Mouse (Mus musculus) cerebellum, adult (tissue): ENCODE data around the gene Iffo2.
A peak's percentile ranks its signal among the peaks of the same experiment; 100 is the strongest.

Experiments
- ATAC-seq: cut with Nextera tagmentation; 2 replicates; pipeline ENCODE4 v1.9.2; 2017; ENCODE audit warnings: mild to moderate bottlenecking, moderate library complexity, mixed read lengths; ENCODE audit not compliant: insufficient number of reproducible peaks, low FRiP score, low TSS enrichment

Iffo2 gene

GRCm38 (mm10) chr4:139636373-139636772 is 106.0 kb downstream of the Iffo2 start:
- no peak for ATAC-seq

GRCm38 (mm10) chr4:139637847-139638246 is 107.5 kb downstream of the Iffo2 start:
- no peak for ATAC-seq

- ATAC-seq: no peak
These were observed 108.0 kb downstream of the Iffo2 start for GRCm38 (mm10) chr4:139638356-139638755.

- ATAC-seq: no peak
These were observed 109.5 kb downstream of the Iffo2 start for GRCm38 (mm10) chr4:139639801-139640200.

GRCm38 (mm10) chr4:139640333-139640732 is 110.0 kb downstream of the Iffo2 start:
- ATAC-seq: no peak

- ATAC-seq: no peak
These were observed 110.4 kb downstream of the Iffo2 start for GRCm38 (mm10) chr4:139640775-139641174.

GRCm38 (mm10) chr4:139641829-139642425 is 111.6 kb downstream of the Iffo2 start:
- ATAC-seq: no peak

- ATAC-seq: peak; percentile 47; the same call in 1 of the 2 replicates
These were observed 113.6 kb downstream of the Iffo2 start for GRCm38 (mm10) chr4:139643972-139644371.

GRCm38 (mm10) chr4:139646916-139647315 is 116.6 kb downstream of the Iffo2 start:
- ATAC-seq: no peak

GRCm38 (mm10) chr4:139650086-139650743 is 119.9 kb downstream of the Iffo2 start:
- ATAC-seq: no peak

GRCm38 (mm10) chr4:139650907-139651306 is 120.6 kb downstream of the Iffo2 start:
- no peak for ATAC-seq

- no peak for ATAC-seq
These were observed 122.9 kb downstream of the Iffo2 start, which contains the start of gene Tas1r2 for GRCm38 (mm10) chr4:139653238-139653637. Tas1r2 (plus strand) TSS chr4:139653538.

- no peak for ATAC-seq
These were observed 131.5 kb downstream of the Iffo2 start for GRCm38 (mm10) chr4:139661897-139662296.

- no peak for ATAC-seq
These were observed 137.3 kb downstream of the Iffo2 start for GRCm38 (mm10) chr4:139667632-139668031.

- ATAC-seq: no peak
These were observed 139.5 kb downstream of the Iffo2 start for GRCm38 (mm10) chr4:139669847-139670246.
